Mouse (Mus musculus) liver, embryonic 15.5 days (tissue): ENCODE data around the gene Acbd6. TPM values are rescaled to one million over a fixed set of nuclear protein-coding genes. Genes with fewer than 3 reads are reported as not detected.

ENCODE experiments used
- ATAC-seq: fragments of 200-750 bp; cut with Nextera tagmentation; 2 replicates; pipeline ENCODE4 v1.8.0; 2017; ENCODE audit warnings: moderate number of reproducible peaks, mild to moderate bottlenecking, moderate library complexity; ENCODE audit not compliant: insufficient read depth
- H3K27ac ChIP-seq: fragments of 300-500 bp; sonication (generic); replicated peaks from 2 replicates; pipeline ENCODE4 v1.5.1; 2015; ENCODE audit warnings: mild to moderate bottlenecking, inconsistent platforms
- H3K27me3 ChIP-seq: fragments of 300-500 bp; sonication (generic); 2 replicates; pipeline ENCODE4 v1.6.1; 2015; ENCODE audit warnings: mild to moderate bottlenecking, inconsistent platforms
- H3K36me3 ChIP-seq: fragments of 300-500 bp; sonication (generic); replicated peaks from 2 replicates; pipeline ENCODE4 v1.6.1; 2015; ENCODE audit warnings: moderate library complexity, mild to moderate bottlenecking, inconsistent platforms
- H3K4me1 ChIP-seq: fragments of 300-500 bp; sonication (generic); replicated peaks from 2 replicates; pipeline ENCODE4 v1.6.1; 2015; ENCODE audit warnings: inconsistent platforms
- H3K4me2 ChIP-seq: fragments of 300-500 bp; sonication (generic); 2 replicates; pipeline ENCODE4 v1.6.1; 2015; ENCODE audit warnings: moderate library complexity, mild to moderate bottlenecking, inconsistent platforms
- H3K4me3 ChIP-seq: fragments of 300-500 bp; sonication (generic); replicated peaks from 2 replicates; pipeline ENCODE4 v1.5.1; 2015; ENCODE audit warnings: mild to moderate bottlenecking, inconsistent platforms
- H3K9ac ChIP-seq: fragments of 300-500 bp; sonication (generic); 2 replicates; pipeline ENCODE4 v1.6.1; 2015; ENCODE audit warnings: moderate library complexity, mild to moderate bottlenecking, inconsistent platforms
- H3K9me3 ChIP-seq: fragments of 300-500 bp; sonication (generic); replicated peaks from 2 replicates; pipeline ENCODE4 v1.6.1; 2016; ENCODE audit warnings: inconsistent platforms
- WGBS: fragments of 180-500 bp; shearing (Covaris S2); methylation state at CpG from one replicate; pipeline ENCODE4 v1.1.7; 2015; ENCODE audit warnings: mixed read lengths; ENCODE audit not compliant: insufficient replicate concordance; 5-methylcytosine and 5-hydroxymethylcytosine counted together
- polyA plus RNA-seq: library from polyadenylated mRNA; unstranded; fragments of >200 nt; fragmentation: Nextera tagmentation; extraction: Ambion mirVana; gene quantifications from 2 replicates; pipeline ENCODE4 v1.2.1, GENCODE M21; 2015

Gene Acbd6
- polyA plus RNA-seq, 1 experiment from 2014 or later, result 37.2 TPM

- Histone ChIP-seq H3K9ac (no peak overlapping the region), H3K27me3 (no peaks in the 10 kb centered on the region), H3K36me3 (no peaks in the 10 kb centered on the region), H3K4me2 (no peak overlapping the region), H3K4me3 (no peak overlapping the region), H3K4me1 (no peaks in the 10 kb centered on the region), H3K9me3 (no peaks in the 10 kb centered on the region), H3K27ac (no peak overlapping the region)
- WGBS, result 68% methylated on average over 11 of the region's 11 CpGs
- no peak for ATAC-seq
Observed at GRCm38 (mm10) chr1:155605391-155606155, 47.7 kb downstream of the Acbd6 start.

- no peak overlapping the region for H3K4me2 ChIP-seq
- H3K4me3 ChIP-seq, result no peak overlapping the region
- H3K27me3 ChIP-seq, result no peaks in the 10 kb centered on the region
- no peak overlapping the region for H3K27ac ChIP-seq
- ATAC-seq, result no peak
- no peaks in the 10 kb centered on the region for H3K4me1 ChIP-seq
- 66% methylated on average over 8 of the region's 8 CpGs for WGBS
- no peaks in the 10 kb centered on the region for H3K36me3 ChIP-seq
- no peak overlapping the region for H3K9ac ChIP-seq
- no peaks in the 10 kb centered on the region for H3K9me3 ChIP-seq
Observed at GRCm38 (mm10) chr1:155606156-155606531, 48.2 kb downstream of the Acbd6 start.

GRCm38 (mm10) chr1:155608524-155608923 is 50.6 kb downstream of the Acbd6 start:
- no peak for ATAC-seq
- Histone ChIP-seq H3K4me3 (no peak overlapping the region), H3K4me1 (no peaks in the 10 kb centered on the region), H3K36me3 (no peaks in the 10 kb centered on the region), H3K27ac (no peak overlapping the region), H3K27me3 (no peaks in the 10 kb centered on the region), H3K9me3 (no peaks in the 10 kb centered on the region), H3K9ac (no peak overlapping the region), H3K4me2 (no peak overlapping the region)
- WGBS, result 43% methylated on average over 4 of the region's 4 CpGs

GRCm38 (mm10) chr1:155614426-155614825 is 56.5 kb downstream of the Acbd6 start:
- Histone ChIP-seq H3K9ac (no peak overlapping the region), H3K36me3 (no peaks in the 10 kb centered on the region), H3K4me1 (no peaks in the 10 kb centered on the region), H3K27ac (no peak overlapping the region), H3K27me3 (no peaks in the 10 kb centered on the region), H3K4me2 (no peak overlapping the region), H3K4me3 (no peak overlapping the region), H3K9me3 (no peaks in the 10 kb centered on the region)
- ATAC-seq, result no peak
- 39% methylated on average over 2 of the region's 2 CpGs for WGBS

- H3K4me1 ChIP-seq, result no peaks in the 10 kb centered on the region
- no peak overlapping the region for H3K27ac ChIP-seq
- H3K9ac ChIP-seq, result no peak overlapping the region
- no peaks in the 10 kb centered on the region for H3K9me3 ChIP-seq
- ATAC-seq, result no peak
- no peak overlapping the region for H3K4me3 ChIP-seq
- no peak overlapping the region for H3K4me2 ChIP-seq
- H3K27me3 ChIP-seq, result no peaks in the 10 kb centered on the region
- WGBS, result 67% methylated on average over 6 of the region's 6 CpGs
- peaks cover 9% of the 10 kb centered on the region for H3K36me3 ChIP-seq
Observed at GRCm38 (mm10) chr1:155621075-155621474, 63.2 kb downstream of the Acbd6 start.

- H3K9ac ChIP-seq, result no peak overlapping the region
- WGBS, result 87% methylated on average over 8 of the region's 8 CpGs
- H3K4me1 ChIP-seq, result no peaks in the 10 kb centered on the region
- no peak overlapping the region for H3K4me2 ChIP-seq
- no peak overlapping the region for H3K27ac ChIP-seq
- peaks cover 9% of the 10 kb centered on the region for H3K36me3 ChIP-seq
- ATAC-seq, result no peak
- no peaks in the 10 kb centered on the region for H3K9me3 ChIP-seq
- H3K4me3 ChIP-seq, result no peak overlapping the region
- no peaks in the 10 kb centered on the region for H3K27me3 ChIP-seq
Observed at GRCm38 (mm10) chr1:155623192-155623591, 65.3 kb downstream of the Acbd6 start.

- H3K27ac ChIP-seq, result no peak overlapping the region
Observed at GRCm38 (mm10) chr1:155627746-155628145, 69.8 kb downstream of the Acbd6 start.

GRCm38 (mm10) chr1:155636648-155637047 is 78.7 kb downstream of the Acbd6 start:
- ATAC-seq, result no peak
- Histone ChIP-seq H3K9ac (no peak overlapping the region), H3K4me3 (no peak overlapping the region), H3K27me3 (no peaks in the 10 kb centered on the region), H3K4me1 (no peaks in the 10 kb centered on the region), H3K27ac (no peak overlapping the region), H3K4me2 (no peak overlapping the region), H3K36me3 (no peaks in the 10 kb centered on the region), H3K9me3 (no peaks in the 10 kb centered on the region)
- WGBS, result 77% methylated on average over 7 of the region's 7 CpGs

More at GRCm38 (mm10) chr1:155627746-155628145, 69.8 kb downstream of the Acbd6 start:
- Histone ChIP-seq H3K9ac (no peak overlapping the region), H3K4me2 (no peak overlapping the region), H3K27me3 (no peaks in the 10 kb centered on the region), H3K36me3 (peaks cover 9% of the 10 kb centered on the region), H3K4me1 (no peaks in the 10 kb centered on the region), H3K9me3 (no peaks in the 10 kb centered on the region), H3K4me3 (no peak overlapping the region)
- ATAC-seq, result no peak
- 76% methylated on average over 2 of the region's 2 CpGs for WGBS

- no peaks in the 10 kb centered on the region for H3K4me1 ChIP-seq
- no peak overlapping the region for H3K4me3 ChIP-seq
- H3K9me3 ChIP-seq, result no peaks in the 10 kb centered on the region
- ATAC-seq, result no peak
- no peaks in the 10 kb centered on the region for H3K36me3 ChIP-seq
- no peaks in the 10 kb centered on the region for H3K27me3 ChIP-seq
- no peak overlapping the region for H3K27ac ChIP-seq
- whole genome bisulfite sequencing, result 82% methylated on average over 5 of the region's 5 CpGs
- H3K9ac ChIP-seq, result no peak overlapping the region
- no peak overlapping the region for H3K4me2 ChIP-seq
Observed at GRCm38 (mm10) chr1:155645816-155646215, 87.9 kb downstream of the Acbd6 start.

- 66% methylated on average over 10 of the region's 10 CpGs for WGBS
- no peaks in the 10 kb centered on the region for H3K36me3 ChIP-seq
- H3K4me3 ChIP-seq, result no peak overlapping the region
- H3K9me3 ChIP-seq, result no peaks in the 10 kb centered on the region
- H3K27ac ChIP-seq, result no peak overlapping the region
- no peak for ATAC-seq
- H3K4me1 ChIP-seq, result no peaks in the 10 kb centered on the region
- H3K9ac ChIP-seq, result no peak overlapping the region
- no peak overlapping the region for H3K4me2 ChIP-seq
- H3K27me3 ChIP-seq, result no peaks in the 10 kb centered on the region
Observed at GRCm38 (mm10) chr1:155646345-155647307, 88.7 kb downstream of the Acbd6 start.

- Histone ChIP-seq H3K4me1 (no peaks in the 10 kb centered on the region), H3K4me3 (no peak overlapping the region), H3K9ac (no peak overlapping the region), H3K36me3 (no peaks in the 10 kb centered on the region), H3K27ac (no peak overlapping the region), H3K4me2 (no peak overlapping the region), H3K9me3 (no peaks in the 10 kb centered on the region), H3K27me3 (no peaks in the 10 kb centered on the region)
- WGBS, result 79% methylated on average over 9 of the region's 9 CpGs
- no peak for ATAC-seq
Observed at GRCm38 (mm10) chr1:155650121-155650846, 92.4 kb downstream of the Acbd6 start.
